Mouse (Mus musculus) intestine, embryonic 14.5 days (tissue): ENCODE measurements around the gene Scd4. TPM values are rescaled to one million over a fixed set of nuclear protein-coding genes. Genes with fewer than 3 reads are reported as not detected.

ENCODE experiments used
- microRNA-seq: library from miRNA; unstranded; fragments of <30 nt; microRNA quantifications from one replicate; pipeline ENCODE4, GENCODE M21; 2016
- polyA plus RNA-seq: library from polyadenylated mRNA; unstranded; fragments of >200 nt; fragmentation: Nextera tagmentation; extraction: Ambion mirVana; gene quantifications from 2 replicates; pipeline ENCODE4 v1.2.1, GENCODE M21; 2014

Scd4 gene
- polyA plus RNA-seq, 1 experiment from 2014 or later: 0.08 TPM

Small RNA genes lying within 50 kb of the gene (microRNA-seq; reads per million reads assigned to microRNA genes)
- 0.34 reads per million for gene Mir5114

Other genes with a start within 250 kb of the Scd4 start
- 37.5 and 40.4 TPM in 2 replicates for gene Chuk, start 225.6 kb upstream of the Scd4 start, polyA plus RNA-seq
- gene Cwf19l1, start 197.2 kb upstream of the Scd4 start, polyA plus RNA-seq: 35.5 and 37.8 TPM in 2 replicates
- 85.5 and 97.1 TPM in 2 replicates for gene Bloc1s2, start 186.6 kb upstream of the Scd4 start, polyA plus RNA-seq
- gene Pkd2l1, start 140.7 kb upstream of the Scd4 start, polyA plus RNA-seq: 0.12 TPM in 1 of 2 replicates, not detected in the other
- gene Scd3, start 129.8 kb upstream of the Scd4 start, polyA plus RNA-seq: 0.19 and 0.67 TPM in 2 replicates
- gene Scd2, start 39.4 kb upstream of the Scd4 start, polyA plus RNA-seq: 341 and 386 TPM in 2 replicates
- gene Scd1, start 74.8 kb downstream of the Scd4 start, polyA plus RNA-seq: 3.5 and 4.4 TPM in 2 replicates
- gene Wnt8b, start 160.4 kb downstream of the Scd4 start, polyA plus RNA-seq: not detected in 2 replicates
- gene Sec31b, start 212.8 kb downstream of the Scd4 start, polyA plus RNA-seq: 0.41 and 0.48 TPM in 2 replicates
- not detected in 2 replicates for gene Gm20538, start 219.7 kb downstream of the Scd4 start, polyA plus RNA-seq
- gene Ndufb8, start 222.3 kb downstream of the Scd4 start, polyA plus RNA-seq: 595 and 617 TPM in 2 replicates
- 24.8 TPM in 2 replicates for gene Hif1an, start 229.8 kb downstream of the Scd4 start, polyA plus RNA-seq